Mouse (Mus musculus) ES-Bruce4 (cell line): ENCODE data around the gene Serpina3k. TPM values are rescaled to one million over a fixed set of nuclear protein-coding genes. Genes with fewer than 3 reads are reported as not detected.
A peak's percentile ranks its signal among the peaks of the same experiment; 100 is the strongest.
"Not testable (repeated sequence)": the region's sequence is repeated elsewhere in the genome, so short reads cannot be mapped to it uniquely, and the experiment has no call there.

Source experiments
- H3K27ac ChIP-seq: 2 replicates; pipeline ENCODE4 v1.5.1; 2012; ENCODE audit warnings: low read length, inconsistent platforms; ENCODE audit not compliant: insufficient read depth
- H3K27me3 ChIP-seq: 2 replicates; pipeline ENCODE4 v1.6.1; 2012; ENCODE audit warnings: mild to moderate bottlenecking, low read length, inconsistent platforms; ENCODE audit not compliant: control insufficient read depth, poor library complexity, insufficient read depth, severe bottlenecking
- H3K36me3 ChIP-seq: 2 replicates; pipeline ENCODE4 v1.6.1; 2012; ENCODE audit warnings: inconsistent platforms, mild to moderate bottlenecking, low read length, moderate library complexity; ENCODE audit not compliant: control insufficient read depth, poor library complexity, insufficient read depth, severe bottlenecking
- H3K4me1 ChIP-seq: one replicate; pipeline ENCODE4 v1.8.1; 2011; ENCODE audit warnings: low read length; ENCODE audit not compliant: control insufficient read depth, insufficient read depth
- H3K4me3 ChIP-seq: 2 replicates; pipeline ENCODE4 v1.5.1; 2011; ENCODE audit warnings: low read depth, mild to moderate bottlenecking, low read length
- H3K9ac ChIP-seq: 2 replicates; pipeline ENCODE4 v1.6.1; 2012; ENCODE audit warnings: low read depth, mild to moderate bottlenecking, inconsistent platforms; ENCODE audit not compliant: poor library complexity, severe bottlenecking
- H3K9me3 ChIP-seq: replicated peaks from 2 replicates; pipeline ENCODE4 v1.6.1; 2012; ENCODE audit warnings: mild to moderate bottlenecking, low read length, inconsistent platforms; ENCODE audit not compliant: control insufficient read depth, poor library complexity, insufficient read depth, severe bottlenecking
- CTCF ChIP-seq: IDR thresholded peaks from one replicate; pipeline ENCODE4 v1.8.1; 2011; ENCODE audit warnings: low read depth, low read length
- EP300 ChIP-seq: IDR thresholded peaks from 2 replicates; pipeline ENCODE4 v1.6.1; 2011; ENCODE audit warnings: low read depth, low read length; ENCODE audit not compliant: insufficient read depth
- POLR2A ChIP-seq: IDR thresholded peaks from one replicate; pipeline ENCODE4 v1.8.1; 2011; ENCODE audit warnings: low read length; ENCODE audit not compliant: insufficient read depth
- polyA plus RNA-seq: library from polyadenylated mRNA; stranded (reverse); fragments of >200 nt; gene quantifications from 2 replicates; pipeline ENCODE4 v1.2.4, GENCODE M21; 2011; ENCODE audit warnings: low read depth; ENCODE audit not compliant: missing spikeins, insufficient read depth, insufficient read length

Serpina3k gene
- polyA plus RNA-seq, 1 experiment, result not detected

DNA sequence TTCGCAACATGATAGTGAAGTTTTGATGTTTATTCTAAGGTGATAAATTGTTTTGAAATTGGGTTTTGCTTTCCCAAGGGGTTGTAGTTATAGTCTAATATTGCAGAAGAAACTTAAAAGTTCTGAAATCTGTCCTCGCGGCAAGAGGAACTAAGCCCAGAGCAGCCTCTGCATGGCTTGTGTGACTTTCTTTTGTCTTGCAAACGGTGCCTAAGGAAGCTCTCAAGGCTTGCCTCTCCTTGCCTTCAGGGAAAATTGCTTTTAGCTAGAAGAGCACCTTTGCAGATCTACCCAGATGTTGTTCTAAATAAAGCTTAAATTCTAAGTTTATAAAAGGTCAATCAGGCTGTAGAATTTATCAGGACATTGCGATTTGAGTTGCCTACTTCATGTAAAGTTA is 40.5 kb downstream of the Serpina3k start:
- H3K27ac ChIP-seq, H3K36me3 ChIP-seq, H3K27me3 ChIP-seq, H3K9ac ChIP-seq, H3K4me1 ChIP-seq, H3K4me3 ChIP-seq: not testable (repeated sequence)
- peak; percentile 88 for TF ChIP-seq EP300
- peaks cover 17% of the 10 kb centered on the region for H3K9me3 ChIP-seq

DNA sequence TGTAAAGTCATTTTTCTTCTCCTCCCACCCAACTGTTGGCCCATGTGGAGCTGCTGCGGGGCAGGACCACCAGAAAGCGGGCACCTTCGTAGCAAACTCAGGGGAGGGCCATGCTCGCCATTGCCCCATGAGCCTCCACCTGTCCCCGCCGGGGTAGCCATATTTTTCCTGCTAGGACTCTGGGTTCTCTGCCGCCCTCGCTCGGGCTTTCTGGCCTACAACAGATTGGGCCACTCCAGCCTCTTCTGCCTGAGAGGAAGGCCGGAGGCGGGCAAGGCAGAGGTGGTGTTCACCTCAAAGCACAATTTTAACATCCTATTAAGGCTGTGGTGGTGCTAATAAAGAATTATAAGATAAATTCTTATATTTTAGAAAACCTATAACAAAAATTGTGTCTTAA is 41.6 kb downstream of the Serpina3k start:
- H3K36me3 ChIP-seq, result peaks cover 9% of the 10 kb centered on the region
- H3K4me1 ChIP-seq, result no peaks in the 10 kb centered on the region

GRCm38 (mm10) chr12:104381071-104381604 is 42.9 kb downstream of the Serpina3k start:
- H3K27me3 ChIP-seq, H3K36me3 ChIP-seq, H3K4me1 ChIP-seq, H3K4me3 ChIP-seq: not testable (repeated sequence)
- Histone ChIP-seq H3K9me3 (peaks cover 20% of the 10 kb centered on the region), H3K27ac (peak overlapping the region; percentile 95), H3K9ac (0 out of 2 replicates have a peak overlapping the region, but pooled peaks have one; percentile 25)
- peak; percentile 98 for TF ChIP-seq EP300

More for the DNA sequence above, 41.6 kb downstream of the Serpina3k start:
- Histone ChIP-seq H3K27me3 (no peaks in the 10 kb centered on the region), H3K4me3 (peak overlapping the region; percentile 67), H3K9ac (peak overlapping the region; percentile 94), H3K27ac (peak overlapping the region; percentile 81), H3K9me3 (peaks cover 20% of the 10 kb centered on the region)
- TF ChIP-seq CTCF (no peak), EP300 (0 out of 2 replicates have a peak, but pooled peaks have one; percentile 17)

DNA sequence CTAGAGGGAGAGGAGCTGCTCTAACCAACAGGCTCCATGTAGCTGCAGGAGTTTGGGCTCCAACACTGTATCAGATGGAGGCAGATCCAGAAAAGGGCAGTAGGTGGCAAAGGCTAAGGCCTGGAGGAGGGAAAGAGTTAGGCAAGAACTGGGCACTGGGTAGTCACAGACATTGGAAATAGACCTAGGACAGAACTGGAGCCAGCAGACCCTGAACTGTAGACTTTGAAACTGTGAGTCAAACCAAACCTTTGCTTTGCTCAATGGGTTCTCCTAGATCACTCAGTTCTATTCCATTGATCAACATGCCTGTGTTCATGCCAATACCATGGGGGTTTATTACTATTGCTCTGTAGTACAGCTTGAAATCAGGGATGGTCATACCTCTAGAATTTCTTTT is 47.7 kb downstream of the Serpina3k start:
- H3K27me3 ChIP-seq, H3K4me3 ChIP-seq, H3K27ac ChIP-seq, H3K4me1 ChIP-seq, H3K9ac ChIP-seq: not testable (repeated sequence)
- H3K36me3 ChIP-seq, result peaks cover 11% of the 10 kb centered on the region
- H3K9me3 ChIP-seq, result peaks cover 16% of the 10 kb centered on the region

DNA sequence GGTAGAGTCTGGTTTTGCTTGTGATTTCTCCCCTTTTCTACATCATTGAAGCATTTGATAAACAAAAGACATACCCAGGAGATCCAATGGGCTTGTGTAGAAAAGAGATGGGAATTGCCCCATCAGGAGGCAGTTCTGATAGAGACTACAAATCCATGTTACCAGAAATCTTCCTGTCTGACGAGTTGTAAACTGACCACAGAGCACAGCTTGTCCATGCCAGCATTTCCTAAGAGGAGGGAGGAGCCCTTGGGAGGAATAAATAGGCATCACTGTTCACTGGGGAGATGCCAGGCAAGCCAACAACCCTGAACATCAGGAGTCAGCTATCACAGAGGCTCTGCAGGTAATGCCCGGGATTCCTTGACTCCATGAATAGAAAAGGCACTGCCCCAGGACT is 48.6 kb downstream of the Serpina3k start:
- not testable (repeated sequence) for H3K4me3 ChIP-seq, H3K9ac ChIP-seq, H3K4me1 ChIP-seq, H3K27me3 ChIP-seq, H3K27ac ChIP-seq
- Histone ChIP-seq H3K36me3 (peaks cover 11% of the 10 kb centered on the region), H3K9me3 (peaks cover 14% of the 10 kb centered on the region)

GRCm38 (mm10) chr12:104388477-104388876 is 50.2 kb downstream of the Serpina3k start:
- no peak for TF ChIP-seq EP300
- no peak for TF ChIP-seq POLR2A
- no peak for TF ChIP-seq CTCF
- Histone ChIP-seq H3K4me1 (no peaks in the 10 kb centered on the region), H3K36me3 (peaks cover 5% of the 10 kb centered on the region; the same call in 1 of the 2 replicates)

DNA sequence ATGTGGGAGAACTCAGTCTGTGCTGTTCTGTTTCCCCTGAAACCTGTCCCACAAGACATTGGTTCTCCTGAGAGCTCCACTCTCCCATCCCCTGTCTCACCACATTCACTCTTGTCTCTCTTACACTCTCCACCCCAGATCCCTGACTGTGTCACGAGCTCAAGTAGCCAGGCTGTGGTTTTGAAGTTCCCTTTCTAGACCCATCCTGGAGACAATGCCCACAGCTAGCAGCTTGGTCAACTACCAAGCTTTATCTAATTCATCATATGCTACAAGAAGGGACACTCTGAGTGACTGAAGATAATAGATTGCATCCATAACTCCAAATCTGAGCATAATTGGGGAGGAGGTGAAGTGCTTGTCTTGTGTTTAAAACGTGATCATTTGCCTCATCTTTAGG is 52.8 kb downstream of the Serpina3k start:
- not testable (repeated sequence) for H3K4me3 ChIP-seq, H3K4me1 ChIP-seq, H3K27ac ChIP-seq, H3K9ac ChIP-seq, H3K36me3 ChIP-seq, H3K9me3 ChIP-seq, H3K27me3 ChIP-seq

More at GRCm38 (mm10) chr12:104388477-104388876, 50.2 kb downstream of the Serpina3k start:
- Histone ChIP-seq H3K27me3 (no peaks in the 10 kb centered on the region), H3K9ac (no peak overlapping the region), H3K4me3 (no peak overlapping the region), H3K27ac (no peak overlapping the region), H3K9me3 (0 out of 2 replicates have a peak, but pooled peaks cover 3% of the 10 kb centered on the region)

Other genes starting within 250 kb of the Serpina3k start
- gene Serpina5, start 237.4 kb upstream of the Serpina3k start, polyA plus RNA-seq, result not detected in 2 replicates
- not detected in 2 replicates for gene Serpina3a, start 225.8 kb upstream of the Serpina3k start, polyA plus RNA-seq
- not detected in 2 replicates for gene Serpina3b, start 210.5 kb upstream of the Serpina3k start, polyA plus RNA-seq
- gene Serpina3c, start 184.6 kb upstream of the Serpina3k start, polyA plus RNA-seq, result not detected in 2 replicates
- not detected in 2 replicates for gene Serpina3f, start 123.9 kb upstream of the Serpina3k start, polyA plus RNA-seq
- gene Serpina3g, start 102.2 kb upstream of the Serpina3k start, polyA plus RNA-seq, result 1.2 TPM in 1 of 2 replicates, not detected in the other
- gene Serpina3i, start 75.4 kb upstream of the Serpina3k start, polyA plus RNA-seq, result 1.1 and 2.3 TPM in 2 replicates
- gene Serpina3j, start 23.9 kb upstream of the Serpina3k start, polyA plus RNA-seq, result not detected in 2 replicates
- gene Serpina3m, start within 50 bp of the Serpina3k start, polyA plus RNA-seq, result 6.1 and 7.0 TPM in 2 replicates
- 0.94 and 0.99 TPM in 2 replicates for gene Serpina3n, start 68.2 kb downstream of the Serpina3k start, polyA plus RNA-seq
- 0.63 TPM in 1 of 2 replicates, not detected in the other for gene Gsc, start 134.8 kb downstream of the Serpina3k start, polyA plus RNA-seq